Mouse (Mus musculus): ENCODE results near the gene Lrcol1.
A peak's percentile ranks its signal among the peaks of the same experiment; 100 is the strongest.

Lrcol1 gene

DNA sequence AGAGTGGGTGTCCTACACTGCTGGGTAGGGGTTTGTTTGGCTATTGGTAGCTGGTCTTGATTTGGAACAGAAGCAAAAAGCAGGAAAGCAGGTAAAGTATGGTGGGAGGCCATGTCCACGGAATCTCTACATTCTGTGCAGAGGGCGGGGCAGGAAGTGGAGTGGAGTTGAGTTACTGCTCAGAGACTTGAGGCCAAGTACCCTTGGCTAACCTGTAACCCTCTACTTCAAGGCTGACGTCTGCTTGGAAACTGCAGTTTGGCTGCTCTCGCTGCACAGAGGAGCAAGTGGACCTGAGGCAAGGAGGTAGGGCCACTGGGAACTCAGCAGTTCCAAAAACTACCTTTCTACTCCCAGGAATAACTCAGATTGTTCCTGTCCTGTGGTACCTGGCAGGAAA, at the start of gene Lrcol1:
Gene Lrcol1 (plus strand): TSS at position 207 of the 400 bp plus-strand sequence.
- DNase-seq = no peak

DNA sequence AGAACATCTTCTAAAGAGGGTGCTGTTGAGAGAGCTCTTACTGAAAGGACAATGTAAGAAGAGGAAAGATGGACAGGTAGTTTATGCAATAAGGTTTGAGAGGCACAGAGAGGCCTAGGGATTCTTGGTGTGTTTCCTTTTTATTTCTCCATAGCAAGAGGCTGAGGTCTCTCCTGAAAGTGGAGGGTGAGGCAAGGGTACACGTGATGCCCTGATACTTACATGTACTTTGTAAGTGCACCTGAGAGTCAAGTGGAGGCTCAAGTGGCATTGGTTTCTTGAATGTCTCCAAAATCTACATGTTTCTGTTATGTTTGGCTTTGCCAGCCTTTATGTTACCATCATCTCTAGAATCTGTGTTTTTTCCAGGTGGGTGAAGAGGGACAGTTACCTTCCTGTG, 47.9 kb upstream of the Lrcol1 start:
- DNase-seq = no peak

DNA sequence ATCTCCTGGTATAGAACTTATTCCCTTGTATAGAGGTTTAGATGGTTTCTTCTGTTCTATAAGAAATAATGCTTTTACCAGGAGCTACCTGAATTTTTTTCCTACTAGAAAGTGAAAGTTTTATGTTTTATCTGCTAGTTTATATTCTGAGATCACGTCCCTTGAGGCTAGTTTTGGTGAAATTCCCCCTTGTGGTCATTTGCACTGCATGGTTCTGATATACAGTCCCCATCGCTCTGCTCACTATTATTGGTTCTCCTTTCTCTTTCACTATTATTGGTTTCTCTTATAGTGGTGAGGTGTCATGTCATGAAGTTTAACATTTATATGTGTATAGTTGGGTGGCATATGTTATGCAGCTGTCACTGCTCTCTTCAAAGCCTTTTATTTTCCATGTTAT, 43.9 kb upstream of the Lrcol1 start:
- DNase-seq = no peak

DNA sequence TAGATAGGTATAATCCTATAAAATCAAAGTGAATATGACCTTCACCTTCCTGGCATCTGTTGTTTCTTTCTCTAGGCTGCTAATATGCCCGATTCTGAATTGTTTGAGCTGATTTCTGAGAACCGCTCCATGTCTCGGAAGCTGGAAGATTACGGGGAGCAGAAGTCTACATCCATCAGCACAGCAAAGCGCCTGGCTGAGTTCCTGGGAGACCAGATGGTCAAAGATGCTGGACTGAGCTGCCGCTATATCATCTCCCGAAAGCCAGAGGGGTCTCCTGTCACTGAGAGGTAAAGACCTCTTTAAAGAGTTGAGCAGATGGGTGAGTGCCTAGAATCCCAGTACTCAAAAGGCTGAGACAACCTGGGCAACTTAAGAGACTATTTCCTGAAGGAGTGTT, 35.7 kb upstream of the Lrcol1 start:
- no peak for DNase-seq

DNA sequence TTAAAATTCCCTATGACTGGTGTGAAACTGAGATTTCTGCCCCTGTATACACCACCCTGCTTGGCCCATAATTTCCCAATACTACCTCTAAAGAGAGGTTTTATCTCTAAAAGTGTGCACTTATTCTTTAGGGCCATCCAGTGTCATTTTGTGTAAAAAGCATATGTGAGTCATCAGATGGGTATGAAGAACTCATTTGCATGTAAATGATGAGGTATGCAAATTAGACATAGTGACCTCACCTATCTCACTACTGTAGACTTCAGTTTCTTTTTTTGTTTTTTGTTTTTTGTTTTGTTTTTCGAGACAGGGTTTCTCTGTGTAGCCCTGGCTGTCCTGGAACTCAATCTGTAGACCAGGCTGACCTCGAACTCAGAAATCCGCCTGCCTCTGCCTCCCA, 31.4 kb upstream of the Lrcol1 start:
- DNase-seq = no peak

DNA sequence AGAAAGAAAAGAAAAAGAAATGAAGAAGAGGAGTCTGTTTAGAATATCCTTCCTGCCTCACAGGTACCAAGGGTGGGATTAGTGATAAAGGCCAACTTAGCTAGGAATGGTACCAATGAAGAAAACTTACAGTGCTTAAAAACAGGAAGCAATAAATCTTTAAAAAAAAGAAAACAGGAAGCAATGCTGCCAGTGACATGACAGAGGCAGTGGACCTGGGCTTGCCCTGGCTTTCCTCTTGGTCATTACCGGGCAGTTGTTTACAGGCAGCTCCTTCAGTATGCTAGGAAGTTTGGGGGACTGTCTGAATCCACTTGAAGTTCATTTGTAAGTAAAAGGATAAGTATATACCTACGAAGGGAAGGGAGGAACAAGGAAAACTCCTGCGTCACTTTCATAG, 14.0 kb upstream of the Lrcol1 start:
- DNase-seq = no peak

DNA sequence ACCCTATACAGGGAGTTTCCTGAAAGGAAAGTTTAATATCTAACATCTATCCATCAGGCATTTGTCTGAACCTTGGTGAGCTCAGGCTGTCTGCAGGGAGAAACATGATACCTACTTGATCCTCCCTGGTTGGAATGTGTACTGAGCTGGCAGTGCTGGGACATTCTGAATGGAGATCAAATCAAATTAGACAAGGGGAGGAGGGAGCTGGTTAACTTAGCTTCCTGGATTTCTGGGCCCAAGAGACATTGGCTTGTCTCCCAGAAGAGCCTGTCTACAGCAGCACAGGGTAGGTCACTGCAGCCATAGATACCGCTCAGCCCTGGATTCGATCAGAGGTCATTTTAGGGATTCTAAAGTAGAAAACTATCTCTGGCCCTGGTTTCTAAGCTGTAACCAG, 5.7 kb upstream of the Lrcol1 start:
- DNase-seq = no peak

DNA sequence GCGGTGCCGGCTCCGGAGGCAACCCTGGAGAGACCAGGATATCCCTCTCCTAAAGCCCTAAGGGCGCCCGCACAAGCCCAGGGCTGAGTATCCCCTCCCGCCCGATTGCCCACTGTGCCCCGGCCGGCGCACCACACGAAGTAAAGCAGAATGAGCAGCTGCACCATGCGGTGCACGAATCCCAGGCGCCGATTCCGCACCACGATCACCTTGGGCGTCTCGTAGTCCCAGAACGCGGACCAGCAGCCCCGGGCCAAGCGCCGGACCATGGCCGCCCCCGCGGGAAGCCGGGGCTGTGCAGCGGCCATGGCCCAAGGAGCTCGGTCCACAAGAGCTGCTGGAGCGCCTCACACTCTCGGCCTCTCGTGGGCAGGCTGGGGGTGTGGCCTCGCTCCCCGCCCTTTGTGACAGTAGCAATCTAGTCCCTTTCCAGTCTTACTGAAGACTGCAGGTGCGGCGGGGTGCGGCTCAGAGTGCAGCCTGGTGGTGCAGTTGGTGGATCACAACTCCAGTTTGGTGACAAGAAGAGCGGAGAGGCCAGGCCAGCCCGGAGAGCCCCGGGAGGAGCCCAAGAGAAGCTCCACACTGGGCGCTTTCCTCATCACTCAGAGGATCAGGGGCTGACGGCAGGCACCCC, 1.8 kb upstream of the Lrcol1 start, which contains the start of gene P2rx2:
Gene P2rx2 (minus strand): TSS at position 565 of the 637 bp plus-strand sequence.
- peak; percentile 21 for DNase-seq

DNA sequence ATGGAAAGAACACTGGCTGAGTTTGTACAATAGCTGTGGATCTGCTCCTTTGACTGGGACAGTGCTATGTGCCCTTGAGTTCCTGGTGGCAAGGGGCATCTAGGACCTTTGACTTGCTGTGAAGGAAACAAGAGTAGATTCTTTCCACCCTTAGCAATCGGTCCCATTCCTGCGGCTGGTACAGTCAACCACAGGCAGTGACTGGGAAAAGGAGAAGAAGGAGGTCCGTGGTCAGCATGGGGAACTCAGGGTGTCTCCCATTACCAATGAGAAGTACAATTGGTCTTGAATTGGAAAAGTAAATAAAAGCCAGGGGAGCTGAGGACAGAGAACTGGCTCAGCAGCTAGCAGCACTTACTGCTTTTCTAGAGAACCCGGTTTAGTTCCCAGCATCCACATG, 1.0 kb downstream of the Lrcol1 start:
- DNase-seq = no peak

DNA sequence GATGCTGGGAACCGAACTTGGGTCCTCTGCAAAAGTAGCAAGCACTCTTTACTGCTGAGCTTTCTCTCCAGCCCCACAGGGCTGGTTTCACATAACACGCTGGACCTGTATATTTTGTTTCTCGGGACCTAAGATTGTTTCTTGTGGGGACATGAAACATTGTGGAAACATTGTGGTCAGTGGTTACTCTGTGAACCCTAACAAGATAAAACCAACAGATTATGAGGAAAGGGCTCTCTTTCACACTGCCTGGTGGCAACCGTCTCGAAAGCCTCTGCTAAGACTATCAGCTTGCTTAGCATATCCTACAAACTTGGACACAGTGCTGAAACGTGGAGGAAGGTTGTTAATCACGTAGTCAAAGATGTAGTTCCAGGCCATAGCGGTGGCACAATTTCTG, 2.5 kb downstream of the Lrcol1 start:
- no peak for DNase-seq

DNA sequence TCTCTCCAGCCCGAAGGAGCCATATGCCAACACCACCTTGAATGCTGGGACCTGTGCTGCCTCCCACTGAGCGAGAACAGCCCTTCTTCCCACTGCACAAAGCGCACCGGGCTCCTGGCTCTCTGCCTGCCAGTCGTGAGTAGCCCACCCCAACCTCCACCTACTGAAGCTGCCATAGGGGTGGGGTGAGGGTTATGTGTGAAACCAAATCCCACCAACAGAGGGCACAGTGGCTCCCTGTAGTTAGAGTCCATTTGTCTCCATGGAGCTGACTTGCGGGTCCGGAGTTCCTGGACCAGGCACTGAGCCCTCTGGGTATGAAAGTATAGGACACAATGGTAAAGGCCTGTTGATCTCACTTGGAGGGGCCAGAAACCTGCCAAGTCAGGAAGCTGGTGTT, 10.2 kb downstream of the Lrcol1 start:
- peak; percentile 29 for DNase-seq

DNA sequence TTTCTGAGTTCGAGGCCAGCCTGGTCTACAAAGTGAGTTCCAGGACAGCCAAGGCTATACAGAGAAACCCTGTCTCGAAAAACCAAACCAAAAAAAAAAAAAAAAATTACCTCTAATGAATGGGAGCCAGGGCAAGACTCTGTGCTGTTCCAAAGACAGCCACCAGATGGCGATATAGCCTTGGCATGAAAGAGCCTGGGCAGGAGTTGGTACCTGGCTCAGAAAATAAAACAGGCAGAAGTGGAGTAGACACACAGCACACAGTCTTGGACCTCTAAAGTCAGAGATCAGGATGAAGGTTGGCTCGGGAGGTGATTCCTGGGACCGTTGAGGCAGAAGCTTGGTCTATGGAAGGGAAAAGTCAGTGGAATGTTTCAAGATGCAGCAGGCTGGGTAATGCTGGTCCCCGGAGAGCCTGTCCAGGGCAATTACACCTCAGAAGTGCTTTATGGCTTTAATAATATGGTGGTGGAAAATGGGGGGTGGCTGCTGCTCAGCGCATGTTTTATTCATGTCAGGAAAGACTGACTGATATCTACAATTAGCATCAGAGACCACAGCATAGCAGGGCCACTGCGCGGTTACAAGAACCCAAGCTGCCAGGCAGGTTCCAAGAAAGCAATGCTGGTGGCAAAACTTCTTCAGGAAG, 13.1 kb downstream of the Lrcol1 start:
- DNase-seq = peak; percentile 77

DNA sequence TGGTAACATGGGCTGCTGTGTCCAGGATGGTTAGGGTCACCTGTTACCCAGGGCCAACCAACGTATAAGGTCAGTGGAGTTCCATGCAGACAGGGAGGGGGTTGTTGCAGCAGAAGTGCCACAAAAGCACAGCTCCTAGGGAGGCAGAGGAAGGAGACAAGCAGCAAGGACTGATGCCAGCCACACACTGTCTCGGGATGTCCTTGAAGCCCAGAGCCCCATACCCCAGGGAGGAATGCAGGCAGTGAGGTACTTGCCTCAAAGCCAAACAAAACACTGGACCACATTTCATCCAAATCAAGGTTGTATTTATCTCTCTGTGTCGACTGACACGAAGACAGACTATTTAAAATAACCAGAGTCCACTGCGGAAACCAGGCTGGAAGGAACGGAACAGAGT, 16.9 kb downstream of the Lrcol1 start:
- no peak for DNase-seq

DNA sequence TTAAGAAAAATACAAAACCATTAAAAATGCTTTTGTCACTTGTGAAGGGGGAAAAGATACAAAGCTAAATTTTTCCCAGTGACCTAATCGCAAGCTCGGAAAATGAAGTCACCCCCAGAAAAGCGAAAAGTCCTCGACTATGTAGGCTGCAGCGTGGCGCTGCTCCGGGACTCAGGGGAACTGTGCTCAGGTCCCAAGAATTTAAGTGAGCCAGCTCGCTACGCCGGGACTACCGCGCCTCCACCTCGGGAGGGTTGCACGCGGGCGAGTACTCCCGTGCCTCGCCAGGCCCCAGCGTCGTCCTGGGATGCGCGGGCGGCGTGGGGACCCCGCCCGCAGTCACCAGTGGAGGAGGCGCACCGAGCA, 18.3 kb downstream of the Lrcol1 start:
- DNase-seq = no peak

DNA sequence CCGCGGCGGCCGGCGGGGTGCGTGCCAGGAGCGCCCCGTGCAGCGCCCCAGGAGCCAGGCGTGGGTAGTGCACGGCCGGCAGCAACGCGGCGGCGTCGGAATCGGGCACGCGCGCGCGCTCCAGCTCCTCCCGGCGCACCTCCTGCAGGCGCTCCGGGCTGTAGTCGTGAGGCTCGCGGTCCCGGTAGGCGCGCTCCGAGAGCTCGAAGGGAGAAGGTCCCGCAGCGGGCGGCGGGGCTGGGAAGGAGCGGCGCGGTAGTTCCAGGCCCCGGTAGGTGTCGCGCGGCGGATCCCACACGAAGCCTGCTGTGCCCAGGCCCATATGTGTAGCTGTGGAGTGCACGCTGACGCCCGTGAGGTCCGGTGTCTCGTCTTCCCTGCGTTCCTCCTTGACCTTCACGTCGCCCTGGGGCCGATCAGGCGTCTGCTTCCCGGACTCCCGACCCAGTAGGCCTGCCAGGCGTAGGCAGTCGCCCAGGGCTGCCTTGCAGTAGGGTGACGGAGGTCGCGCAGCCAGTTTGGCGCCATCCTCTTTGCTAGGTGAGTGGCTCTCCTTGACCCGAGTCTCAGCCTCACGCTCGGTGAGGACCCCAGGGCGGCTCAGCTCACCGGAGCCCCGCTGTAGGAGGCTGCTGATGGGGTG, 18.8 kb downstream of the Lrcol1 start:
- DNase-seq = peak; percentile 77

DNA sequence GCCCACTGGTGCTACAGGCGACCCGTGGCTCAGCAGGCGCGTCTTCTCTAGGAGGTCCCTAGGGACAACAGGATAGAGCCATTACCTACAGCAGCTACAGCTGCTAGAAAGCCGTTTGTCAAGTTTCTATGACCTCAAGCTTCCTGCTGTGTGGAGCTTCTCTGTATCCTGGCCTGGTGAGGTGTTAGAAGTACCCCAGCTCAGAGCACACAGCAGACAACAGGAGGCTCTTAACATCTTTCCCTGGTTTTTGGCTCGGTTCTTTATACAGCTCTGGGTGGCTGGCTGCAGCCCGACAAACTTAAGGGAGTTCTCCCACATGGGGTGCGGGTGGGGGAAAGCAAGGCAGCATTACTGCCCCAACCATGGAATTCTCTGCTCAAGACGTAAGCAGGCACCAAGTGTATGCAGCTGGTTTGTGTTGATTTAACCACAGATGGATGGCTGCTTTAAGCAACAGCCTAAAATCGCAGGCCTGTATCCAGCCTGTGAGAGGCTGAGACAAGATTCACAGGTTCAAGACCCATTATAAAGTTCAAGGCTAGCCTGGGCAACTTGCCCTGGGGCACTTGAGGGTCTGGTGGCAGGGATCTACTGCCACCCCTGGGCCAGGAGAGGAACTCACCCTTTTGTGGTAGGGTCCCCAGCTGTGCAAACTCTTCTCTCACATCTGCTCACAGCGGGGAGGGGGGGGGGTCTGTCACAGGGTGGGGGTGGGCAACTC, 19.5 kb downstream of the Lrcol1 start:
- DNase-seq = no peak

DNA sequence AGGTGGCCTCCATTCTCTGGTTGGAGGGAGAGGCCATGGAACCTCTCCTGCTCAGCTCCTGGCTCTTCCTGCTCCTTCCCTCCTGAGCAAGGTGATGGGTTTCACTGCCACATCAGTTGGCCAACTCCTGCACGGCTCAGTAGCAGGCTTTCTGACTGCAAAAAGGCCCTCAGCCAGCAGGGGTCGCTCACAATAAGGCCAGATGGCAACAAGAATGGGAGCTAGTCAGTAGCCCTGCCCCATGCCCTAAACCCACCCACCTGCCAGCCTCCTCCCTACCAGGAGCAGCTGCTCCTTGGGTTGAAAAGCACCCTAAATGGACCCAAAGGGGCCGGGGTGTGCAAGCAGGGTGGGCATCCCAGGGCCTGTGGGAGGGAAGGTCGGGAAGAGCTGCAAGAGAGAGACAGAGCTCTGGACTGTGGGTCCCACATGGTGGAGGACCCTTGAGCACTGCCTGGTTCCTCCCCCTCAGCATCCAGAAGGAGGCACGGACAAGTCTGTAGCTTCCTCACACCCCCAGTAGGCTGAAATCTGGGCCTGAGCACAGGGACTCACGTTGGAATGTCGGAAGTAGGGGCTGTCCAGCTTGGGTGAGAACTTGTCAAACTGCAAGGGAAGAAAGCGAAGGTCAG, 32.4 kb downstream of the Lrcol1 start:
- DNase-seq = peak; percentile 70

DNA sequence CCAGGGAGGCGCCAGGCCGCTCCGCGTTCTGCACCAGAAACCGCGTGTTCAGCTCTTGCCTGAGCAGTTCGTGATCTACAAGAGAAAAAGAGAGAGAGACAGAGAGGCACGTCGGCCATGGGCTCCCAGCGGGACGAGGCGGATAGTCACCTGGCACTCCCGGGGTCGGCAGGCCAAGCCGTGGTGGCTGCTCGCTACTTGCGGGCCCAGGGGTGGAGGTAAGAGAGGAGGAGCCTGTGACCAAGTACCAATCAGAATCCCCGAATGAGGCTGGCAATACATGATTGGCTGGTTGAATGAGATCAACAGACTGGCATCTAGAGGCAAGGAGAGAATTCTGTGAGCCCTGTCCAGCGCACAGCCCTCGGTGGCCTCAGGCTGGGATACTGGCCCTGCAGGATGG, 33.7 kb downstream of the Lrcol1 start:
- no peak for DNase-seq

DNA sequence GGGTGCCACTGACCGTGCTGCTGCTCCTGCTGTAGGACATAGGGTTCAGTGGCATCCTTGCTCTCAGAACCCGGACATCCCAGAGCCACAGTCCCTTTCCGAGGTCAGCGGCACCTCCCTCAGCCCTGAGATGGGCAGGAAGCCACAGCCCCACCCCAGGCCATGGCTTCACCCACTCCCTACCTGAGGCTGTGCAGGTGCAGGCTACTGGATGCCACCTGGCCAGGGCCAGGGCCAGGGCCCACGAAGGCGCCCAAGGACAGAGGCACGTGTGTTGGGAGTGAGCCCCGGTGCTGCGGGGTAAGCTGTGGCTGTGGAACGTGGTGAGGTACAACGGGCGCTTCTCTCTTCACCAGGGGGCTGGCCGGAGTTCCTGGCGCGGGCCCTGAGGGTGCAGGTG, 34.6 kb downstream of the Lrcol1 start:
- no peak for DNase-seq

DNA sequence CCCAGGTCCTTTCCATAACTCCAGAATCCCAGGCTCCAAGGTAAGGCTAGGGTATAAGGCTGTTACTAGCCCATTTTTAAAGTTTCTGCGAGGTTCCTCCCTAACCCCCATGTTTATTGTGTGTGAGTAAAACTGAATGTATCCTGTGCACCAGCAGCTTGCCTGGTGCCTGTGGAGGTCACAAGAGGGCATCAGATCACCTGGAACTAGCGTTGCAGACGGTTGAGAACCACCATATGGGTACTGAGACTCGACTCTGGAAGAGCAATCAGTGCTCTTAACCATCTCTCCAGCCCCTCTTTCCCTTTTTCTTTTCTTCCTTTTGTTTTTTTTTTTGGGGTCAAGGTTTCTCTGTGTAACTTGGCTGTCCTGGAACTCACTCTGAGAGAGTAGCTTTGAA, 35.3 kb downstream of the Lrcol1 start:
- DNase-seq = no peak

DNA sequence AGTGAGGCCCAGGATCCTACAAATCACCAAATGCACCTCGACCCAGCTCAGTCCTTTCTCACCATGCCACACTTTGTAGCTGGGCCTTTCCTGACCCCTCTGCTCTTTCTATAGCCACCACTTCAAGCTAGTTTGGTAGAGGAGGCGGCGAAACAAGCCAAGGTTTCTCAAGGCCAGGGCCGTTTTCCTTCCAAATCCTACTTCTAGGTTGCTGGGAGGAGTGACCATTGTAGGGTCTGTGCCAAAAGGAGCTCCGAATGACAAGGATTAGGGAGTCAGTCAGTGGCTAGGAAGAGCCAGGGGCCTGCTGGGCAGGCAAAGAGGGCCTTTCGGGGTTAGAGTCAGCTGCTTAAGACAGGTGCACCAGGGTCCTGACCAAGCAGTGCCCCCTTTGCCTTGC, 40.0 kb downstream of the Lrcol1 start:
- DNase-seq = no peak

DNA sequence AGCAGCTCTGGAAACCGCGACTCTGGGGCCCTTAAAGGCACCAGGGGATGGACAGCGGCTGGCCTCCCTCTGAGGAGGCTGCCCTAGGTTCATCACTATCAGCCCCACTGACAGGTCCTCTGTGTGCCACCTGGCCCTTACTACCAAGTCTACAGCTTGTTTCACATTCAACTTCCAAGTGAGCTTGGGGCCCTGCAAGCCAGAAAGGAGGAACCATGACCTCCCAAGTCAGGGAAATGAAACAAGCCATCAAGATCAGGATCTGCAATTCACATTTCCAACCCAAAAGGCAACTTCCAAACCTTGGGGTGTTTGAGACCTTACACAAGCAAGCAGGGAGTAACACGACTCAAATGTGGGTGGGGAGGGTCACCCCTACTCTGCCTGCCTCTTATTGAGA, 40.7 kb downstream of the Lrcol1 start:
- no peak for DNase-seq

All from thymus, postnatal 25 days (tissue).